Mouse (Mus musculus): Measurements from ENCODE around the gene Ubr3. TPM values are rescaled to one million over a fixed set of nuclear protein-coding genes. Genes with fewer than 3 reads are reported as not detected.
"Not testable (repeated sequence)": the region's sequence is repeated elsewhere in the genome, so short reads cannot be mapped to it uniquely, and the experiment has no call there.

Gene Ubr3
- total and polyA plus RNA-seq, 2 experiments from 2014 or later, result 10.9 to 53.9 TPM

- WGBS, result 82% methylated on average over 8 of the region's 8 CpGs
- DNase-seq (no peak), ATAC-seq (no peak)
- Histone ChIP-seq H3K27ac (ENCODE audit: low read depth, low read length) (no peak overlapping the region), H3K36me3 (ENCODE audit: insufficient read depth) (peaks cover 37% of the 10 kb centered on the region), H3K4me2 (ENCODE audit: low read depth) (no peak overlapping the region), H3K9me3 (ENCODE audit: low read length) (no peaks in the 10 kb centered on the region), H3K4me1 (ENCODE audit: insufficient read depth) (no peaks in the 10 kb centered on the region), H3K9ac (no peak overlapping the region), H3K4me3 (ENCODE audit: low read depth, low read length) (no peak overlapping the region), H3K27me3 (ENCODE audit: insufficient read depth, low read length) (no peaks in the 10 kb centered on the region)
- no peak for TF ChIP-seq CTCF (IDR thresholded peaks at IDR 0.05; ENCODE audit: low read depth)
Measured at GRCm38 (mm10) chr2:69952849-69953248, 55.8 kb downstream of the Ubr3 start.

GRCm38 (mm10) chr2:69955635-69956034 lies 58.6 kb downstream of the Ubr3 start:
- 37% methylated on average over 2 of the region's 2 CpGs for WGBS

GRCm38 (mm10) chr2:69957622-69958021 lies 60.6 kb downstream of the Ubr3 start:
- WGBS, result 94% methylated on average over 2 of the region's 2 CpGs
- Histone ChIP-seq H3K27me3 (ENCODE audit: insufficient read depth, low read length) (no peaks in the 10 kb centered on the region), H3K36me3 (ENCODE audit: insufficient read depth) (peaks cover 33% of the 10 kb centered on the region)

More at GRCm38 (mm10) chr2:69955635-69956034, 58.6 kb downstream of the Ubr3 start:
- Histone ChIP-seq H3K9me3 (ENCODE audit: low read length) (no peaks in the 10 kb centered on the region), H3K36me3 (ENCODE audit: insufficient read depth) (peaks cover 26% of the 10 kb centered on the region), H3K27ac (ENCODE audit: low read depth, low read length) (no peak overlapping the region), H3K4me3 (ENCODE audit: low read depth, low read length) (no peak overlapping the region), H3K4me2 (ENCODE audit: low read depth) (no peak overlapping the region), H3K27me3 (ENCODE audit: insufficient read depth, low read length) (no peaks in the 10 kb centered on the region), H3K4me1 (ENCODE audit: insufficient read depth) (no peaks in the 10 kb centered on the region), H3K9ac (no peak overlapping the region)
- DNase-seq, result peak; percentile 46
- TF ChIP-seq CTCF (IDR thresholded peaks at IDR 0.05; ENCODE audit: low read depth), result peak; percentile 71
- ATAC-seq, result no peak

GRCm38 (mm10) chr2:69974896-69975295 lies 77.8 kb downstream of the Ubr3 start:
- no peaks in the 10 kb centered on the region for H3K4me1 ChIP-seq (ENCODE audit: insufficient read depth)

More at GRCm38 (mm10) chr2:69957622-69958021, 60.6 kb downstream of the Ubr3 start:
- Histone ChIP-seq H3K4me1 (ENCODE audit: insufficient read depth) (no peaks in the 10 kb centered on the region), H3K9ac (no peak overlapping the region), H3K9me3 (ENCODE audit: low read length) (no peaks in the 10 kb centered on the region), H3K4me2 (ENCODE audit: low read depth) (no peak overlapping the region), H3K4me3 (ENCODE audit: low read depth, low read length) (no peak overlapping the region), H3K27ac (ENCODE audit: low read depth, low read length) (no peak overlapping the region)
- no peak for DNase-seq
- no peak for ATAC-seq
- no peak for TF ChIP-seq CTCF (IDR thresholded peaks at IDR 0.05; ENCODE audit: low read depth)

GRCm38 (mm10) chr2:69989224-69989623 lies 92.2 kb downstream of the Ubr3 start:
- Histone ChIP-seq H3K9ac (no peak overlapping the region), H3K36me3 (ENCODE audit: insufficient read depth) (peaks cover 32% of the 10 kb centered on the region), H3K9me3 (ENCODE audit: low read length) (no peaks in the 10 kb centered on the region), H3K4me1 (ENCODE audit: insufficient read depth) (no peaks in the 10 kb centered on the region), H3K4me3 (ENCODE audit: low read depth, low read length) (no peak overlapping the region), H3K27ac (ENCODE audit: low read depth, low read length) (no peak overlapping the region), H3K4me2 (ENCODE audit: low read depth) (no peak overlapping the region), H3K27me3 (ENCODE audit: insufficient read depth, low read length) (no peaks in the 10 kb centered on the region)
- DNase-seq (no peak), ATAC-seq (no peak)
- 88% methylated on average over 6 of the region's 6 CpGs for WGBS
- no peak for TF ChIP-seq CTCF (IDR thresholded peaks at IDR 0.05; ENCODE audit: low read depth)

More at GRCm38 (mm10) chr2:69974896-69975295, 77.8 kb downstream of the Ubr3 start:
- Histone ChIP-seq H3K36me3 (ENCODE audit: insufficient read depth) (peaks cover 27% of the 10 kb centered on the region), H3K4me2 (ENCODE audit: low read depth) (no peak overlapping the region), H3K4me3 (ENCODE audit: low read depth, low read length) (no peak overlapping the region), H3K27ac (ENCODE audit: low read depth, low read length) (no peak overlapping the region), H3K9ac (no peak overlapping the region), H3K27me3 (ENCODE audit: insufficient read depth, low read length) (no peaks in the 10 kb centered on the region), H3K9me3 (ENCODE audit: low read length) (no peaks in the 10 kb centered on the region)
- DNase-seq (no peak), ATAC-seq (no peak)
- WGBS, result 85% methylated on average over 2 of the region's 2 CpGs
- no peak for TF ChIP-seq CTCF (IDR thresholded peaks at IDR 0.05; ENCODE audit: low read depth)

- Histone ChIP-seq H3K9ac (no peak overlapping the region), H3K27me3 (ENCODE audit: insufficient read depth, low read length) (no peaks in the 10 kb centered on the region), H3K4me3 (ENCODE audit: low read depth, low read length) (no peak overlapping the region), H3K27ac (ENCODE audit: low read depth, low read length) (no peak overlapping the region), H3K4me1 (ENCODE audit: insufficient read depth) (no peaks in the 10 kb centered on the region), H3K4me2 (ENCODE audit: low read depth) (no peak overlapping the region), H3K9me3 (ENCODE audit: low read length) (no peaks in the 10 kb centered on the region), H3K36me3 (ENCODE audit: insufficient read depth) (peaks cover 26% of the 10 kb centered on the region)
- 49% methylated on average over 2 of the region's 2 CpGs for WGBS
- ATAC-seq, result no peak
- no peak for TF ChIP-seq CTCF (IDR thresholded peaks at IDR 0.05; ENCODE audit: low read depth)
- DNase-seq, result no peak
Measured at GRCm38 (mm10) chr2:69990647-69991046, 93.6 kb downstream of the Ubr3 start.

- not testable (repeated sequence) for H3K4me1 ChIP-seq (ENCODE audit: insufficient read depth); H3K9me3 ChIP-seq (ENCODE audit: low read length); ATAC-seq; H3K27ac ChIP-seq (ENCODE audit: low read depth, low read length); H3K4me2 ChIP-seq (ENCODE audit: low read depth); DNase-seq; H3K9ac ChIP-seq; H3K27me3 ChIP-seq (ENCODE audit: insufficient read depth, low read length); H3K4me3 ChIP-seq (ENCODE audit: low read depth, low read length)
- peaks cover 32% of the 10 kb centered on the region for H3K36me3 ChIP-seq (ENCODE audit: insufficient read depth)
- WGBS, result 86% methylated on average over 3 of the region's 3 CpGs
Measured at GRCm38 (mm10) chr2:69994082-69994736, 97.2 kb downstream of the Ubr3 start.

All from forebrain, postnatal 0 days (tissue).